Mouse (Mus musculus) testis, adult 2 months (tissue): ENCODE measurements around the gene Pola2. TPM values are rescaled to one million over a fixed set of nuclear protein-coding genes. Genes with fewer than 3 reads are reported as not detected.

Experiments
- H3K27ac ChIP-seq: fragments of 200-500 bp; 2 replicates; pipeline ENCODE4 v1.5.1; 2012; ENCODE audit warnings: low read depth, low read length; ENCODE audit not compliant: control insufficient read depth, insufficient read depth
- H3K27me3 ChIP-seq: fragments of 200-500 bp; 2 replicates; pipeline ENCODE4 v1.6.1; 2012; ENCODE audit warnings: mild to moderate bottlenecking, low read length, moderate library complexity; ENCODE audit not compliant: control insufficient read depth, insufficient read depth
- H3K36me3 ChIP-seq: fragments of 200-500 bp; 2 replicates; pipeline ENCODE4 v1.6.1; 2012; ENCODE audit warnings: mild to moderate bottlenecking, low read length; ENCODE audit not compliant: control insufficient read depth, insufficient read depth
- H3K4me1 ChIP-seq: fragments of 200-500 bp; 2 replicates; pipeline ENCODE4 v1.6.1; 2012; ENCODE audit warnings: low read length; ENCODE audit not compliant: control insufficient read depth, insufficient read depth
- H3K4me3 ChIP-seq: fragments of 200-500 bp; 2 replicates; pipeline ENCODE4 v1.5.1; 2012; ENCODE audit warnings: low read depth, mild to moderate bottlenecking, low read length, moderate library complexity, mixed read lengths; ENCODE audit not compliant: control insufficient read depth
- CTCF ChIP-seq: fragments of 200-500 bp; IDR thresholded peaks from 2 replicates; pipeline ENCODE4 v1.5.1; 2012; ENCODE audit warnings: low read depth, mild to moderate bottlenecking, inconsistent platforms, low read length, moderate library complexity; ENCODE audit not compliant: control insufficient read depth, insufficient read depth, insufficient replicate concordance
- POLR2A ChIP-seq: fragments of 200-500 bp; IDR thresholded peaks from 2 replicates; pipeline ENCODE4 v1.6.1; 2012; ENCODE audit warnings: low read depth, mild to moderate bottlenecking, inconsistent platforms, low read length, moderate library complexity; ENCODE audit not compliant: control insufficient read depth
- polyA plus RNA-seq: library from polyadenylated mRNA; depleted of rRNA; stranded (reverse); fragments of >200 nt; gene quantifications from 2 replicates; pipeline ENCODE4 v1.2.3, GENCODE M21; 2012

Pola2 gene
- polyA plus RNA-seq, 1 experiment, result 31.4 TPM

DNA sequence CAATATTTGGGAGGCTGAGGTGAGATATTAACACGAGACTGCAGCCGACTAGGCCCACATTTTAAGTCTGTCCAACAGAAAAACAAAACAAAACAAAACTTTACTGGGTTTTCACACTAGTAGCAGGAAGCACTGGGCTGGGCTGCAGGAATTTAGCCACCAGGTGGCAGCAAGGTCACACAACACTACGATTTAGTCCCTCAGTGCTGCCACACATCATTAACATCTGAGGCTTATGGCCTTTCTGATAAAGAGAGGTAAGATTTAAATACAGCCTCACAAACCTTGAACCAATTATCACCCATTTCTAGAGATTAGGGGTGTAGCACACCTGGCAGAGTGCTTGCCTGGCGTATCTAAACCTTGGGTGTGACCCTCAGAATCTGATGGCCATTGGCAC lies 1.3 kb upstream of the Pola2 start:
- Histone ChIP-seq H3K4me1 (peaks cover 3% of the 10 kb centered on the region), H3K27ac (no peak overlapping the region), H3K36me3 (peaks cover 5% of the 10 kb centered on the region; the same call in 1 of the 2 replicates), H3K27me3 (no peaks in the 10 kb centered on the region), H3K4me3 (no peak overlapping the region)
- TF ChIP-seq CTCF (peak; percentile 60; the same call in 1 of the 2 replicates), POLR2A (no peak)

DNA sequence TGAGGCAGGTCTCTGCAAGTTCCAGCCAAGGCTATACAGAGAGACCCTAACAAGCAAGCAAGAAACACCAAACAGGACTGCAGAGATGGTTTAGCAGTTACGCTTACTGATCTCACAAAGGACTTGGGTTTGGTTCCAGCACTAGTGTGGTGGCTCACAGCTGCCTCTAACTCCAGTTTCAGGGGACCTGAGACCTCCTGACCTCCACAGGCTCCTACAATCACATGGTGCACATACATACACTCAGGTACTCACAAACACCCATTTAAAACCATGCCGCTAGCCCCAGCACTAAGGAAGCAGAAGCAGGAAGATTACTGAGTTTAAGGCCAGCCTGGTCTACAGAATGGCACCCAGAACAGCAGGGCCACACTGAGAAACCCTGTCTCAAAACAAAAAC lies 802 bp upstream of the Pola2 start:
- no peak overlapping the region for H3K27ac ChIP-seq

GRCm38 (mm10) chr19:5962651-5963050 lies 1.4 kb downstream of the Pola2 start:
- H3K4me1 ChIP-seq, result peaks cover 3% of the 10 kb centered on the region
- TF ChIP-seq POLR2A (no peak), CTCF (no peak)
- H3K27me3 ChIP-seq, result no peaks in the 10 kb centered on the region
- H3K27ac ChIP-seq, result no peak overlapping the region
- H3K4me3 ChIP-seq, result no peak overlapping the region
- peaks cover 5% of the 10 kb centered on the region; the same call in 1 of the 2 replicates for H3K36me3 ChIP-seq

More for the DNA sequence above, 802 bp upstream of the Pola2 start:
- H3K4me1 ChIP-seq, result peaks cover 3% of the 10 kb centered on the region
- no peak for TF ChIP-seq CTCF
- TF ChIP-seq POLR2A, result no peak
- H3K4me3 ChIP-seq, result peak overlapping the region; percentile 94
- H3K27me3 ChIP-seq, result no peaks in the 10 kb centered on the region
- H3K36me3 ChIP-seq, result peaks cover 5% of the 10 kb centered on the region; the same call in 1 of the 2 replicates

DNA sequence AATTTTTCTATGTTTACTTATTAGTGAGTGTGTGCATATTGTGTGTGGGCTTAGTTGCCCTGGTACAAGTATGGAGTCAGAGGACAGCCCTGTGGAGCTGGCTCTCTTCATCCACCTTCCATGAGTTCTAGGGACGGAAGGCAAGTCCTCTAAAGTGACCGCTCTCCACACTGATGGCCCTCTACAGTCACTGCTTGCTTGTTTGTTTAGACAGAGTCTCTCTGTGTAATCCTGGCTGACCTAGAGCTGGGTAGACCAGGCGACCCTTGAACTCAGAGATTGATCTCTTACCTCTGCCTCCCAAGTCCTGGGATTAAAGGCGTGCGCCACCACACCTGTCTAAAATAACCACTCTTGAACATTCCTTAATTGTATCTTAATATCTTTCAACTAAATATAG lies 6.6 kb downstream of the Pola2 start:
- TF ChIP-seq POLR2A (no peak), CTCF (no peak)
- H3K36me3 ChIP-seq, result peaks cover 13% of the 10 kb centered on the region
- H3K27ac ChIP-seq, result no peak overlapping the region
- no peaks in the 10 kb centered on the region for H3K27me3 ChIP-seq
- no peaks in the 10 kb centered on the region for H3K4me1 ChIP-seq
- no peak overlapping the region for H3K4me3 ChIP-seq

- Histone ChIP-seq H3K36me3 (peaks cover 12% of the 10 kb centered on the region), H3K4me1 (no peaks in the 10 kb centered on the region), H3K27ac (no peak overlapping the region), H3K27me3 (no peaks in the 10 kb centered on the region), H3K4me3 (no peak overlapping the region)
- peak; percentile 30; the same call in 1 of the 2 replicates for TF ChIP-seq CTCF
- no peak for TF ChIP-seq POLR2A
Observed at GRCm38 (mm10) chr19:5956685-5957084, 7.3 kb downstream of the Pola2 start.

- Histone ChIP-seq H3K36me3 (peaks cover 8% of the 10 kb centered on the region), H3K27ac (no peak overlapping the region), H3K27me3 (no peaks in the 10 kb centered on the region), H3K4me3 (no peak overlapping the region), H3K4me1 (no peaks in the 10 kb centered on the region)
- TF ChIP-seq CTCF, result no peak
- TF ChIP-seq POLR2A, result no peak
Observed at GRCm38 (mm10) chr19:5955704-5956670, 8.0 kb downstream of the Pola2 start.

DNA sequence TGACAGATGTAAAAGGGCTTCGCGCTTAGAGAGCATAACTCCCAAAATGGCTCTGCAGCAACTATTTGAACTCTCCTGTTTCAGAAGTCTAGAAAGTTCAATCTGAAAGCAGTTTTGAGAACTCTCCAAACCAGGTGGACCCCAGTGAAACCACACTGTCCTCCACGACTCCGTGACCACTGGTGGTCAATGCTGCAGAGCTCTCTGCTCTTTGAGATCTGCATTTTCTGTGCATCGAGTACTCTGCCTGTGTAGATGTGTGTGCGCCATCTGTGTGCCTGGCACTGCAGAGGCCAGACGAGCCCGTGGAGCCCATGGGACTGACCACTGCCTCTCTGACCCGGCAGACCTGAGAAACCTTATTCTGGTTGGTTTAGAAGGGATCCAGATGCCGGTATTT lies 9.1 kb downstream of the Pola2 start:
- no peak overlapping the region for H3K27ac ChIP-seq

GRCm38 (mm10) chr19:5954031-5954710 lies 9.8 kb downstream of the Pola2 start:
- H3K27ac ChIP-seq, result no peak overlapping the region
- no peaks in the 10 kb centered on the region for H3K4me1 ChIP-seq
- H3K27me3 ChIP-seq, result no peaks in the 10 kb centered on the region
- H3K36me3 ChIP-seq, result peaks cover 9% of the 10 kb centered on the region
- TF ChIP-seq CTCF, result no peak
- no peak for TF ChIP-seq POLR2A
- H3K4me3 ChIP-seq, result no peak overlapping the region

More for the DNA sequence above, 9.1 kb downstream of the Pola2 start:
- Histone ChIP-seq H3K27me3 (no peaks in the 10 kb centered on the region), H3K4me3 (no peak overlapping the region), H3K36me3 (peaks cover 9% of the 10 kb centered on the region), H3K4me1 (no peaks in the 10 kb centered on the region)
- TF ChIP-seq POLR2A, result no peak
